In the genomic region with DNA sequence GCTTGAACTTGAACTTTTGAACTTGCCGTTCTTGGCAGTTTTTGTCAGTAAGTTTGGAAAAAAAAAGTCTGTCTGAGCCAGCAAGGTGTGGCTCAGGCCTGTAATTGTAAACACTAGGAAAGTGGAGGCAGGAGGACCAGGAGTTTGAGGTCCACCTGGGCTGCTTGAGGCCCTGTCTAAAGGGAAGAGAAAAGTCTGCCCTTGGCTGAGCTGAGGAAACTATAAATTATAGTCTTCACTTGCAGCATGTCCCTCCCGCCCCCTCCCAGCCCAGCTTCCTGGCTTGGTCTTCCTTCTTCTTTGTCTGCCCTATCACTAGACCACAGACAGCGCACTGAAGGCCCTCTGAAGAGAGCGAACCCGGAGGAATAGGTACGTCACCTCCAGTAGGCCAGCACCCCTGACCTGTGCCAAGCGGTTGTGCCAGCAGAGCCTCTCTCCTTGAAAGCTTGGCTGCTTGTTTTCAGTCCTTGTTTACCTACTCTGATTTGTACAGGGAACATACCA, we compare ENCODE assay signal across 9 mouse cellular contexts. TPM values are rescaled to one million over a fixed set of nuclear protein-coding genes. Genes with fewer than 3 reads are reported as not detected.
DNase-seq lines count a peak whose midpoint lies in the region; ATAC-seq lines count a peak whose summit lies in the region.
"Had no signal": no experiment of that assay in that cellular context is flagged by ENCODE, and none has a peak within 500 bp of the region (broad histone marks: within the 10 kb centered on the region; RNA-seq: fewer than 3 reads in every experiment).

No protein-coding gene starts in this region.

- H3K4me3 ChIP-seq in kidney, embryonic 15.5 days (replicated peaks), result no peak overlapping the region
- H3K4me3 ChIP-seq in hindbrain, embryonic 11.5 days (ENCODE audit: low read depth, low read length), result no peak overlapping the region

- no peaks in the 10 kb centered on the region for H3K27me3 ChIP-seq in kidney, embryonic 15.5 days
- no peaks in the 10 kb centered on the region for H3K27me3 ChIP-seq in hindbrain, embryonic 11.5 days (ENCODE audit: control insufficient read depth, insufficient read depth, low read length)

- no peak for ATAC-seq in kidney, embryonic 15.5 days (replicated peaks; ENCODE audit: low FRiP score)
- ATAC-seq in hindbrain, embryonic 11.5 days (ENCODE audit: low FRiP score), result no peak

- H3K4me2 ChIP-seq in kidney, embryonic 15.5 days, result peak overlapping the region; percentile 14; the same call in 1 of the 2 replicates
- no peak overlapping the region for H3K4me2 ChIP-seq in hindbrain, embryonic 11.5 days (replicated peaks; ENCODE audit: low read depth, low read length)

- peak overlapping the region; percentile 75 for H3K27ac ChIP-seq in kidney, embryonic 15.5 days
- H3K27ac ChIP-seq in hindbrain, embryonic 11.5 days (ENCODE audit: low read depth, low read length), result no peak overlapping the region

- no peaks in the 10 kb centered on the region for H3K36me3 ChIP-seq in kidney, embryonic 15.5 days
- no peaks in the 10 kb centered on the region for H3K36me3 ChIP-seq in hindbrain, embryonic 11.5 days (ENCODE audit: control insufficient read depth, insufficient read depth, low read length)

- no peaks in the 10 kb centered on the region for H3K9me3 ChIP-seq in kidney, embryonic 15.5 days (replicated peaks)
- H3K9me3 ChIP-seq in hindbrain, embryonic 11.5 days (ENCODE audit: control insufficient read depth, low read length), result no peaks in the 10 kb centered on the region

- peaks cover 22% of the 10 kb centered on the region for H3K4me1 ChIP-seq in kidney, embryonic 15.5 days
- H3K4me1 ChIP-seq in hindbrain, embryonic 11.5 days (replicated peaks; ENCODE audit: control insufficient read depth, insufficient read depth, low read length), result no peaks in the 10 kb centered on the region

- H3K9ac ChIP-seq in kidney, embryonic 15.5 days, result no peak overlapping the region
- no peak overlapping the region for H3K9ac ChIP-seq in hindbrain, embryonic 11.5 days (ENCODE audit: low read depth, low read length)

- peak; percentile 40 to 79 for DNase-seq in adrenal gland, adult (ENCODE audit: inconsistent age in 2 of 2, low spot score in 1 of 2)
- no peak for DNase-seq in adrenal gland, postnatal 4 days (ENCODE audit: low spot score in 2 of 2)
- DNase-seq in MEL-GATA-1-ER (ENCODE audit: extremely low read depth, low read depth), result peak; percentile 80
- peak; percentile 30 for DNase-seq in lung, postnatal 10 days
- DNase-seq in retina, embryonic 14.5 days (ENCODE audit: low spot score), result no peak
- no peak for DNase-seq in Muller cell, postnatal 12 days (ENCODE audit: inconsistent ontology term)
- no peak for DNase-seq in hindbrain, embryonic 11.5 days (ENCODE audit: low spot score)
- DNase-seq: heart, postnatal 36 days had no signal

- 50% methylated on average over 7 of the region's 7 CpGs for WGBS in kidney, embryonic 15.5 days
- 92% methylated on average over 7 of the region's 7 CpGs for WGBS in hindbrain, embryonic 11.5 days

RNA-seq across cellular contexts. Expression of a gene that starts 17.7 kb away (rescaled TPM):
- 10 to 100 TPM; 25.2 to 32.0 TPM for total RNA-seq in adrenal gland, postnatal 4 days (2021)
- polyA plus RNA-seq in kidney, embryonic 15.5 days (2015; fragmentation: Nextera tagmentation; extraction: Ambion mirVana), result 29.6 and 33.7 TPM in 2 replicates
- polyA plus RNA-seq in hindbrain, embryonic 11.5 days (2014; fragmentation: Nextera tagmentation; extraction: Ambion mirVana), result 24.9 and 32.3 TPM in 2 replicates

RNA-seq across cellular contexts. Expression of a gene that starts 42.5 kb away (rescaled TPM):
- 10 to 100 TPM; 25.0 to 27.8 TPM for total RNA-seq in adrenal gland, postnatal 4 days (2021)
- 14.2 and 15.5 TPM in 2 replicates for polyA plus RNA-seq in kidney, embryonic 15.5 days (2015; fragmentation: Nextera tagmentation; extraction: Ambion mirVana)
- 15.1 and 15.9 TPM in 2 replicates for polyA plus RNA-seq in hindbrain, embryonic 11.5 days (2014; fragmentation: Nextera tagmentation; extraction: Ambion mirVana)

RNA-seq across cellular contexts. Expression of a gene that starts 44.8 kb away (rescaled TPM):
- 10 to 100 TPM; 58.4 to 62.7 TPM for total RNA-seq in adrenal gland, postnatal 4 days (2021)
- 171 and 175 TPM in 2 replicates for polyA plus RNA-seq in kidney, embryonic 15.5 days (2015; fragmentation: Nextera tagmentation; extraction: Ambion mirVana)
- polyA plus RNA-seq in hindbrain, embryonic 11.5 days (2014; fragmentation: Nextera tagmentation; extraction: Ambion mirVana), result 197 and 210 TPM in 2 replicates

RNA-seq across cellular contexts. Expression of a gene that starts 58.9 kb away (rescaled TPM):
- total RNA-seq in adrenal gland, postnatal 4 days (2021), result 10 to 100 TPM; 15.6 to 17.3 TPM
- polyA plus RNA-seq in kidney, embryonic 15.5 days (2015; fragmentation: Nextera tagmentation; extraction: Ambion mirVana), result 8.4 and 12.4 TPM in 2 replicates
- polyA plus RNA-seq in hindbrain, embryonic 11.5 days (2014; fragmentation: Nextera tagmentation; extraction: Ambion mirVana), result 3.2 and 4.7 TPM in 2 replicates

Comparison
In these comparisons a context has a peak if more than half of its experiments do, and no peak if none do; other contexts are left out.
1. DNase-seq: peak in adrenal gland, adult (2 of 2), MEL-GATA-1-ER (single experiment) and lung, postnatal 10 days (single experiment); none in adrenal gland, postnatal 4 days (0 of 2), retina, embryonic 14.5 days (single experiment), Muller cell, postnatal 12 days (single experiment) and hindbrain, embryonic 11.5 days (single experiment).